Mouse (Mus musculus) thymus, adult 2 months (tissue): Measurements from ENCODE around the gene Gpr150. TPM values are rescaled to one million over a fixed set of nuclear protein-coding genes. Genes with fewer than 3 reads are reported as not detected.

Source experiments
- DNase-seq: peaks from one replicate; pipeline ENCODE4 v3.0.0; 2021
- H3K27ac ChIP-seq: fragments of 200-500 bp; 2 replicates; pipeline ENCODE4 v1.5.1; 2012; ENCODE audit warnings: low read length, control low read depth; ENCODE audit not compliant: control insufficient read depth, insufficient read depth
- H3K27me3 ChIP-seq: fragments of 200-500 bp; 2 replicates; pipeline ENCODE4 v1.6.1; 2012; ENCODE audit warnings: mild to moderate bottlenecking, low read length, moderate library complexity, mixed read lengths; ENCODE audit not compliant: control insufficient read depth, insufficient read depth
- H3K36me3 ChIP-seq: fragments of 200-500 bp; 2 replicates; pipeline ENCODE4 v1.6.1; 2012; ENCODE audit warnings: mild to moderate bottlenecking, low read length, moderate library complexity; ENCODE audit not compliant: control insufficient read depth, insufficient read depth
- H3K4me1 ChIP-seq: fragments of 200-500 bp; replicated peaks from 2 replicates; pipeline ENCODE4 v1.6.1; 2012; ENCODE audit warnings: low read length; ENCODE audit not compliant: control insufficient read depth, insufficient read depth
- H3K4me3 ChIP-seq: fragments of 200-500 bp; 2 replicates; pipeline ENCODE4 v1.5.1; 2012; ENCODE audit warnings: mild to moderate bottlenecking, low read length, control low read depth, moderate library complexity; ENCODE audit not compliant: control insufficient read depth, insufficient read depth
- CTCF ChIP-seq: fragments of 200-500 bp; IDR thresholded peaks from 2 replicates; pipeline ENCODE4 v1.5.1; 2012; ENCODE audit warnings: mild to moderate bottlenecking, control low read depth, low read length, moderate library complexity, borderline replicate concordance; ENCODE audit not compliant: control insufficient read depth, poor library complexity, insufficient read depth; ENCODE audit errors: extremely low read depth
- POLR2A ChIP-seq: fragments of 200-500 bp; IDR thresholded peaks from 2 replicates; pipeline ENCODE4 v1.6.1; 2012; ENCODE audit warnings: mild to moderate bottlenecking, low read length, control low read depth, moderate library complexity; ENCODE audit not compliant: control insufficient read depth, poor library complexity, insufficient read depth; ENCODE audit errors: extremely low read depth
- WGBS: fragments of 180-500 bp; shearing (Covaris S2); methylation state at CpG from one replicate; pipeline ENCODE4 v1.1.7; 2018; 5-methylcytosine and 5-hydroxymethylcytosine counted together
- polyA plus RNA-seq: library from polyadenylated mRNA; depleted of rRNA; stranded (reverse); fragments of >200 nt; gene quantifications from 2 replicates; pipeline ENCODE4 v1.2.3, GENCODE M21; 2012; rRNA removed

Gene Gpr150
- 0.18 and 0.36 TPM in 2 replicates for polyA plus RNA-seq

GRCm38 (mm10) chr13:76056896-76057266 is at the start of gene Gpr150:
Gpr150 (minus strand) TSS chr13:76056996.
- no peak for DNase-seq
- peaks cover 3% of the 10 kb centered on the region; the same call in 1 of the 2 replicates for H3K27me3 ChIP-seq
- no peaks in the 10 kb centered on the region for H3K36me3 ChIP-seq
- peak within 1 kb of the TSS; percentile 4 for H3K4me3 ChIP-seq
- TF ChIP-seq POLR2A = no peak
- no peak for TF ChIP-seq CTCF
- H3K27ac ChIP-seq = no peak within 1 kb of the TSS
- WGBS = 42% methylated on average over 10 of the region's 10 CpGs
- peaks cover 9% of the 10 kb centered on the region; the same call in 1 of the 2 replicates for H3K4me1 ChIP-seq

- DNase-seq = no peak
- Histone ChIP-seq H3K36me3 (no peaks in the 10 kb centered on the region), H3K4me3 (no peak overlapping the region), H3K27me3 (no peaks in the 10 kb centered on the region), H3K27ac (no peak overlapping the region), H3K4me1 (no peaks in the 10 kb centered on the region)
- TF ChIP-seq CTCF = no peak
- no peak for TF ChIP-seq POLR2A
- WGBS = 95% methylated on average over 2 of the region's 2 CpGs
Observed at GRCm38 (mm10) chr13:76101989-76102388, 45.2 kb upstream of the Gpr150 start.

GRCm38 (mm10) chr13:76098493-76099303 is 41.9 kb upstream of the Gpr150 start, which contains the start of the genes Arsk and Ttc37:
Arsk (minus strand) TSS chr13:76098660.
Ttc37 (plus strand) TSS chr13:76098734.
- Histone ChIP-seq H3K27ac (peak within 1 kb of the TSS; percentile 7; the same call in 1 of the 2 replicates), H3K4me3 (peak within 1 kb of the TSS; percentile 80), H3K4me1 (no peaks in the 10 kb centered on the region), H3K36me3 (no peaks in the 10 kb centered on the region), H3K27me3 (no peaks in the 10 kb centered on the region)
- no peak for TF ChIP-seq CTCF
- TF ChIP-seq POLR2A = no peak
- WGBS = under 1% methylated on average over 34 of the region's 34 CpGs
- peak; percentile 91 for DNase-seq

- peak overlapping the region; percentile 3; the same call in 1 of the 2 replicates for H3K27ac ChIP-seq
- TF ChIP-seq POLR2A (no peak), CTCF (no peak)
- H3K36me3 ChIP-seq = no peaks in the 10 kb centered on the region
- no peaks in the 10 kb centered on the region for H3K27me3 ChIP-seq
- peak overlapping the region; percentile 80 for H3K4me3 ChIP-seq
- no peaks in the 10 kb centered on the region for H3K4me1 ChIP-seq
- DNase-seq = no peak
- 2% methylated on average over 16 of the region's 16 CpGs for WGBS
Observed at GRCm38 (mm10) chr13:76098116-76098492, 41.3 kb upstream of the Gpr150 start.

GRCm38 (mm10) chr13:76074323-76074722 is 17.5 kb upstream of the Gpr150 start:
- Histone ChIP-seq H3K4me1 (no peaks in the 10 kb centered on the region), H3K27me3 (no peaks in the 10 kb centered on the region), H3K27ac (no peak overlapping the region), H3K4me3 (no peak overlapping the region), H3K36me3 (no peaks in the 10 kb centered on the region)
- TF ChIP-seq CTCF (no peak), POLR2A (no peak)
- no peak for DNase-seq
- 5% methylated on average over 1 of the region's 1 CpGs for WGBS

GRCm38 (mm10) chr13:76064363-76064945 is 7.7 kb upstream of the Gpr150 start:
- TF ChIP-seq POLR2A (no peak), CTCF (no peak)
- WGBS = 96% methylated on average over 13 of the region's 13 CpGs
- no peak for DNase-seq
- no peak overlapping the region for H3K4me3 ChIP-seq
- no peak overlapping the region for H3K27ac ChIP-seq
- no peaks in the 10 kb centered on the region for H3K4me1 ChIP-seq
- no peaks in the 10 kb centered on the region for H3K27me3 ChIP-seq
- no peaks in the 10 kb centered on the region for H3K36me3 ChIP-seq

- H3K27me3 ChIP-seq = no peaks in the 10 kb centered on the region
- H3K4me1 ChIP-seq = no peaks in the 10 kb centered on the region
- H3K4me3 ChIP-seq = no peak overlapping the region
- DNase-seq = no peak
- H3K27ac ChIP-seq = no peak overlapping the region
- TF ChIP-seq POLR2A = no peak
- no peak for TF ChIP-seq CTCF
- WGBS = 99% methylated on average over 4 of the region's 4 CpGs
- no peaks in the 10 kb centered on the region for H3K36me3 ChIP-seq
Observed at GRCm38 (mm10) chr13:76063548-76063947, 6.8 kb upstream of the Gpr150 start.
